Mouse (Mus musculus) heart, embryonic 13.5 days (tissue): ENCODE measurements at regions not wholly inside any gene's neighbourhood (a gene's known extent, or its start where the extent isn't known, plus 50 kb on each side); places are given as distances from the start of the nearest gene placed in this dataset.

ENCODE experiments used
- ATAC-seq: fragments of 200-750 bp; cut with Nextera tagmentation; 2 replicates; pipeline ENCODE4 v1.8.0; 2017; ENCODE audit warnings: moderate TSS enrichment; ENCODE audit not compliant: insufficient number of reproducible peaks, low FRiP score, low TSS enrichment; ENCODE audit errors: extremely low read depth
- H3K27ac ChIP-seq: fragments of 300-500 bp; sonication (generic); replicated peaks from 2 replicates; pipeline ENCODE4 v1.5.1; 2015; ENCODE audit warnings: moderate library complexity, mild to moderate bottlenecking, inconsistent platforms
- H3K27me3 ChIP-seq: fragments of 300-500 bp; sonication (generic); replicated peaks from 2 replicates; pipeline ENCODE4 v1.6.1; 2015; ENCODE audit warnings: mild to moderate bottlenecking, inconsistent platforms
- H3K36me3 ChIP-seq: fragments of 300-500 bp; sonication (generic); 2 replicates; pipeline ENCODE4 v1.6.1; 2015; ENCODE audit warnings: mild to moderate bottlenecking, inconsistent platforms
- H3K4me1 ChIP-seq: fragments of 300-500 bp; sonication (generic); 2 replicates; pipeline ENCODE4 v1.6.1; 2015; ENCODE audit warnings: inconsistent platforms
- H3K4me2 ChIP-seq: fragments of 300-500 bp; sonication (generic); 2 replicates; pipeline ENCODE4 v1.6.1; 2015; ENCODE audit warnings: inconsistent platforms, mild to moderate bottlenecking, moderate library complexity
- H3K4me3 ChIP-seq: fragments of 300-500 bp; sonication (generic); 2 replicates; pipeline ENCODE4 v1.5.1; 2015; ENCODE audit warnings: moderate library complexity, mild to moderate bottlenecking, inconsistent platforms
- H3K9ac ChIP-seq: fragments of 300-500 bp; sonication (generic); 2 replicates; pipeline ENCODE4 v1.6.1; 2015; ENCODE audit warnings: inconsistent platforms, mild to moderate bottlenecking, moderate library complexity
- H3K9me3 ChIP-seq: fragments of 300-500 bp; sonication (generic); 2 replicates; pipeline ENCODE4 v1.6.1; 2016; ENCODE audit warnings: inconsistent platforms
- WGBS: fragments of 180-500 bp; shearing (Covaris S2); methylation state at CpG from one replicate; pipeline ENCODE4 v1.1.7; 2015; ENCODE audit warnings: mixed read lengths; 5-methylcytosine and 5-hydroxymethylcytosine counted together

DNA sequence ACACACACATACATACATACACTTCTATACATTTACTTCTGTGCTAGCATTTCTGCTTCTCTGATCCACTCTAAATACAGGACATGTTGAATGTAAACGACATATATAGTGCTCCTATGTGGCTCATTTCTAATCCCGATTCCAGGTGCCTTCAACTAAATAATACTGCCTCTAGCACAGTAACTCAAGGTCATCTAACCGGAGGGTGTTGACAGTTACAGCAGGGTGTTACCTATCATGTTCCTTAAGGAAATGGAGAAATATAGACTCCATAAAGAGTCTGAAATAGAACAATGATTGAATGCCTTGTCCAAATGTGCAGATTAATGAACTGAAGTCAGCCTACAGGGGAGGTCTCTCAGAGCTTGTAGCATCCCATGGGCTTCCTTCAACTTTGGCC is 307.3 kb upstream of the Apob start:
- Histone ChIP-seq H3K27me3 (no peaks in the 10 kb centered on the region), H3K9ac (no peak overlapping the region), H3K9me3 (no peaks in the 10 kb centered on the region), H3K27ac (no peak overlapping the region), H3K4me1 (no peaks in the 10 kb centered on the region), H3K36me3 (no peaks in the 10 kb centered on the region), H3K4me3 (no peak overlapping the region), H3K4me2 (no peak overlapping the region)
- no peak for ATAC-seq
- WGBS: 59% methylated on average over 3 of the region's 3 CpGs

DNA sequence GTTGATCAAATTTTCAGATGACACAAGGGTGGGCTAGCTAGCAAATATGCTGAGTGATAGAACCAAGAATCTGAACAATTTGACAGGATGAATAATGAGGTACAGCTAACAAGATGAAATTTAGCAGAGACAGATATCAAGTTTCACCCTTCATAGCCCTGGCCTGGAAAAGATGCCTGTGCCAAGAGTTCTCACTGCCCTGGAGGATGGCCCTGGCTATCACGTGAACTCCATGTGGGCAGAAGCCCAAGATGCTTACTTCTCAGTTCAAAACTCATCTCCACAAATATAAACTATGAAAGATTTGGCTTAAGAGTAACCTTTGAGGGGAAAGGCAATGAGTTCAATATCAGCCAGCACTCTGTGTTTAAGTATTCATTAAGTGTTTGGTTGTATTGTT is 306.9 kb upstream of the Apob start:
- ATAC-seq: no peak
- H3K9ac ChIP-seq: no peak overlapping the region
- no peak overlapping the region for H3K4me3 ChIP-seq
- no peak overlapping the region for H3K4me2 ChIP-seq
- no peaks in the 10 kb centered on the region for H3K36me3 ChIP-seq
- H3K4me1 ChIP-seq: no peaks in the 10 kb centered on the region
- H3K9me3 ChIP-seq: no peaks in the 10 kb centered on the region
- H3K27ac ChIP-seq: no peak overlapping the region
- 26% methylated on average over 1 of the region's 1 CpGs for WGBS
- no peaks in the 10 kb centered on the region for H3K27me3 ChIP-seq

DNA sequence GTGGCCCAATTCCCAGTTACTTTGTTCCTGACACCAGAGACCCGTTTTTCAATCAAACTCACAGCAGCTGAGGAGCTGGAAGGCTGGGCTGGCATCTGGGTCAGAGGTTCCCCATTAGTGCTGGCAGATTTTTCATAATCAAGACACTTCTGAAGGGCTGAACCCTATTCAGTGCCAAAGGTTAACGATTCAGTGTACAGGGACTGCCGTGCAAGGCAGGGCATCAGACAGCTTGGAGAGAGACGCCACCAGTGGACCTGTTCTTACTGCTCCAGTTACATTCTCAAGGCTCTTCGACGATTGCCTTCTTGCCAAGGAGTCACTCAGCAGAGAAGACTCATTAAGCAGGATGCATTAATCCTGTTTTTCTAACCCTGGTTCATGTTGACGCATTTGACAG is 285.5 kb upstream of the Apob start:
- Histone ChIP-seq H3K27ac (no peak overlapping the region), H3K27me3 (no peaks in the 10 kb centered on the region), H3K9me3 (no peaks in the 10 kb centered on the region), H3K36me3 (no peaks in the 10 kb centered on the region), H3K4me3 (no peak overlapping the region), H3K9ac (no peak overlapping the region), H3K4me2 (no peak overlapping the region), H3K4me1 (no peaks in the 10 kb centered on the region)
- ATAC-seq: no peak
- WGBS: 65% methylated on average over 7 of the region's 7 CpGs

DNA sequence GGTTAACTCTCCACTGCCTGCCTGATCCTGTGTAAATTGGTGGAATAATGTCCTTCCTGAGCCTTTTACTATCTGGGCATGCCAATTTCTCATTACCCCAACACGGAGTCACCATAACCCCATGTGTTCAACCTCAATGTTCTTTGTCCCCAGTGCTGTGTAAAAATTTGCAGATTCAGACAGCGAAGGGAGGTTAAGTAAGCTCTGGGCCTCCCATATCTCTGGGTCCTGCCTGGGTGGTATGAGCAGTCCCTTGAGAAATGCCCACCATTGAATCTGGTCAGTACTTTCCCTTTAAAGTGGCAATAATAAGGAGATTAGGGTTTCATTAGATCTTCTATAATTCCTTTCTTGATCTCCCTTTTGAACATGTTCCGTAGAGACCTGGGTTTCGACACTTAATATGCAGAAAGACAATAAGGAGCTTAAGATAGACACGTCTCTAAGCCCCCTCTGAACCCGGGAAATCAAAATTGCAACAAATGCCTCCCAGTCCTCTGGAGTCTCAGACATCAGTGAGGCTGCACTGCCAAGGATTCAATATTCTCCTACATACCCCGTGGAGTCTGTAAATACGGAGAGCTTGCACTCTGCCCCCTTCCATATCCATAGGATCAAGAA is 279.0 kb upstream of the Apob start:
- Histone ChIP-seq H3K4me1 (no peaks in the 10 kb centered on the region), H3K36me3 (no peaks in the 10 kb centered on the region)
- 63% methylated on average over 8 of the region's 8 CpGs for WGBS

DNA sequence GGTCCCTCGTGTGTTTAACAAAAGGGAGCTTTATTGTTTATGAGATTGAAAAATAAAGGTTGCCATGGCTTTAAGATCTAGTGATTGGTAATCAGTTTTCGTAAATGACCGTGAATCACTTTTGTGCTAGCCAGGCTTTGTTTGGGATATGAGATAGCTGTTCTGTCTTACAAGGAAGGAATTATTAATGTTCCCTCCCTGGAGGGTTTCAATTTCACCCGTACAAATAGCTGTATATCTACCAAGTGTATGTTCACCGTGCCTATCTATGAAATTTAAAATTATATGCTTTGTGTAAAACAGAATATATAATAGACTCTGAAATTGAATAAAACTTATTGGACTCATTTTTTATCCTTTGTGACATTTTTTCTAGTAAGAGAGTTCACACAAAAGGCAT is 268.3 kb upstream of the Apob start:
- Histone ChIP-seq H3K4me1 (no peaks in the 10 kb centered on the region), H3K27ac (no peak overlapping the region), H3K36me3 (no peaks in the 10 kb centered on the region), H3K27me3 (no peaks in the 10 kb centered on the region), H3K9me3 (no peaks in the 10 kb centered on the region), H3K9ac (no peak overlapping the region), H3K4me2 (no peak overlapping the region), H3K4me3 (no peak overlapping the region)
- no peak for ATAC-seq
- 69% methylated on average over 5 of the region's 5 CpGs for WGBS

More for the DNA sequence above, 279.0 kb upstream of the Apob start:
- Histone ChIP-seq H3K27ac (no peak overlapping the region), H3K4me3 (no peak overlapping the region), H3K9me3 (no peaks in the 10 kb centered on the region), H3K4me2 (no peak overlapping the region), H3K27me3 (no peaks in the 10 kb centered on the region), H3K9ac (no peak overlapping the region)
- no peak for ATAC-seq

DNA sequence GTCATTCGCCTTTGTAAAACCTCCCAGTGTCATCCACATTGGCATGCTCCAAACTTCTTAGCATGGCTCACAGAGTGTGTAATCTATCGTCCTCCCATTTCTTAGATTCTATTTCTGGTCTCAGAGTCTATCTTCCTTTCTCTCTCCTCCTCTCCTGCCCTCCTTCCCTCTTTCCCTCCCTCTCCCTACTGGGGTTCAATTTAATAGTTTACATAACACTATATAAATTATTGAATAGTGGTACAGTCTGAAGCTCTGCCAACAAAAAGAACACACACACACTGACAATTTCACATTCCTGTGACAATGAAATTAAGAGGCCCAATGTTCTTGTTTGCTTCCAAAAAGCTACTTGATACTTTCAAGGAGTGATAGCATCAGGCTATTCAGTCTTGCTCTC is 267.6 kb upstream of the Apob start:
- H3K4me2 ChIP-seq: no peak overlapping the region
- WGBS: 44% methylated on average over 2 of the region's 2 CpGs
- ATAC-seq: no peak
- no peak overlapping the region for H3K4me3 ChIP-seq
- no peaks in the 10 kb centered on the region for H3K27me3 ChIP-seq
- no peak overlapping the region for H3K9ac ChIP-seq
- no peaks in the 10 kb centered on the region for H3K4me1 ChIP-seq
- H3K27ac ChIP-seq: no peak overlapping the region
- no peaks in the 10 kb centered on the region for H3K9me3 ChIP-seq
- H3K36me3 ChIP-seq: no peaks in the 10 kb centered on the region

DNA sequence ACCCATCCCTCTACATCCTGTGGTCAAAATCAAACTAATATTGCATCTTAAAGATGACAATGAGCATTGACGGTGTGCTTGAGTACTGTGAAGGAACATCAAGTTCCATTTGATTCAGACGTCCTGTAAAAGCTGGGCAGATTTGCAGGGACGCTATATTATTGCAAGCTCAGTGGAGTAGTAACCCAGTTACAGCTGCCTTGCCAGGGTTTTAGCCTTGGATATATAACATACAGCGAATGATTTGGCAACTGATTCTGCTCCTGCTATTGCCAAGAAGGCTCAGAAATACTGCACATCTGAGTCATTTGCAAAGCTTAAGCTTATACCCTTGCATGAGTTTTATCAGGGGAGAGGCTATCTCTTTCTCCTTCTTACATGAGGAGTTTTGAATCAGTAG is 262.4 kb upstream of the Apob start:
- no peak overlapping the region for H3K4me2 ChIP-seq
- ATAC-seq: no peak
- no peaks in the 10 kb centered on the region for H3K9me3 ChIP-seq
- H3K27me3 ChIP-seq: no peaks in the 10 kb centered on the region
- no peak overlapping the region for H3K27ac ChIP-seq
- no peaks in the 10 kb centered on the region for H3K36me3 ChIP-seq
- no peak overlapping the region for H3K4me3 ChIP-seq
- 81% methylated on average over 4 of the region's 4 CpGs for WGBS
- no peaks in the 10 kb centered on the region for H3K4me1 ChIP-seq
- H3K9ac ChIP-seq: no peak overlapping the region

DNA sequence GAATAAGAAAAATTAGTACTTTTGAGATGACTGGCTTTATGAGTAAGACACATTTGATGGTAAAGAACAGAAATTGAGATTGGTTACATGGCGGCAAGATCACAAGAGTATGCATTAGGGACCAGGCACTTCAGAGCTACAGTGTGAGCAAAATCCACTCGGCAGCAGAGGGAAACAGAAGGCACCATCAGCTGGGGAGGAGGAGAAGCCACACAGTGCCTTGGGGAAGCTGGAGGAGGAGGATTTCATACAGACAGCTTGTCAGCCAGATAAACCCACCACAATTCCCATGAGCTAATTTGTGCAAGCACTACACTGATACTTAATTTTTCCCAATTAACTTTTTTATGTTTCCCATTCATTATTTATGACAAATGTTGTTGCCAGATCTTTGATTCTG is 258.9 kb upstream of the Apob start:
- no peak for ATAC-seq
- no peaks in the 10 kb centered on the region for H3K4me1 ChIP-seq
- H3K27ac ChIP-seq: no peak overlapping the region
- H3K4me2 ChIP-seq: no peak overlapping the region
- no peak overlapping the region for H3K9ac ChIP-seq
- 70% methylated on average over 2 of the region's 2 CpGs for WGBS
- H3K4me3 ChIP-seq: no peak overlapping the region
- H3K36me3 ChIP-seq: no peaks in the 10 kb centered on the region
- no peaks in the 10 kb centered on the region for H3K9me3 ChIP-seq
- H3K27me3 ChIP-seq: no peaks in the 10 kb centered on the region

DNA sequence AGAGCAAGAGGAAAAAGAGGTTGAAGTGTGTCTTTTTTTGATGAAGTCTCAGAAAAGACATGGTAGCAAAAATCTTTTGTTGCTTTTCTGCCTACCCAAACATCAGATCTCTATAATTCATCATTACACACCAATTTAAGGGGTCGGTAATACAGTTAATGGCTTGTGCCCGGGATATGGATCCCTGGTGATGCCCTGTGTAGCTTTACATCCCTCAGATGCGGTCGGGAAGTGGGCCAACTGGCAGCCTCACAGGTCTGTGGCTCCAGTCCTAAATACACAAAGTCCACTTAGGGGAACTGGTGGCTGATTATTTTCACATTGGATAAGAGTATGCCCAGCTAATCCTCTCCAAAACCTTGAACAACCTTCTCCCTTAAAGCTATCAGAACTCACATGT is 258.4 kb upstream of the Apob start:
- WGBS: 80% methylated on average over 4 of the region's 4 CpGs
- no peak overlapping the region for H3K4me3 ChIP-seq
- H3K9ac ChIP-seq: no peak overlapping the region
- no peak overlapping the region for H3K27ac ChIP-seq
- H3K9me3 ChIP-seq: no peaks in the 10 kb centered on the region
- no peaks in the 10 kb centered on the region for H3K36me3 ChIP-seq
- no peak overlapping the region for H3K4me2 ChIP-seq
- no peaks in the 10 kb centered on the region for H3K4me1 ChIP-seq
- H3K27me3 ChIP-seq: no peaks in the 10 kb centered on the region
- no peak for ATAC-seq

DNA sequence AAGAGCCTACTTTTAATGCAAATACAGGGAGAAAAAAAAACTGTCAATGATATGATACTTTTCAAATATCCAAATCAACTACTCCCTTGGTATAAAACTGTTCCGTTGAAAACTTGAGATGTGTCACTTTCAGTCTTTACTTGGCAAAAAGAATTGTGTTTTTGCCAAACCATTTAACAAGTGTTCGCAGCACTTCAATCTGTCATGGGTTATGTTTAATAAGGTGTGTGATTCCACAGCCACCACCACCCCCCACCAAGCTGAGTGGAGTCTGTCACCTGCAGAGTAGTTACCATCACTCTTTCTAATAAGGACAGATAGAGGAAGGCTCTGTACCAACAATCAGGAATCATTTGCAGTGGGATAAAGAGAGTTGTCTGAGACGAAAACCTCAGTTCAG is 252.5 kb upstream of the Apob start:
- no peak overlapping the region for H3K27ac ChIP-seq
- no peak overlapping the region for H3K4me2 ChIP-seq
- no peak overlapping the region for H3K4me3 ChIP-seq
- H3K27me3 ChIP-seq: no peaks in the 10 kb centered on the region
- H3K9me3 ChIP-seq: no peaks in the 10 kb centered on the region
- no peak overlapping the region for H3K9ac ChIP-seq
- H3K4me1 ChIP-seq: no peaks in the 10 kb centered on the region
- ATAC-seq: no peak
- whole genome bisulfite sequencing: 75% methylated on average over 3 of the region's 3 CpGs
- H3K36me3 ChIP-seq: no peaks in the 10 kb centered on the region

DNA sequence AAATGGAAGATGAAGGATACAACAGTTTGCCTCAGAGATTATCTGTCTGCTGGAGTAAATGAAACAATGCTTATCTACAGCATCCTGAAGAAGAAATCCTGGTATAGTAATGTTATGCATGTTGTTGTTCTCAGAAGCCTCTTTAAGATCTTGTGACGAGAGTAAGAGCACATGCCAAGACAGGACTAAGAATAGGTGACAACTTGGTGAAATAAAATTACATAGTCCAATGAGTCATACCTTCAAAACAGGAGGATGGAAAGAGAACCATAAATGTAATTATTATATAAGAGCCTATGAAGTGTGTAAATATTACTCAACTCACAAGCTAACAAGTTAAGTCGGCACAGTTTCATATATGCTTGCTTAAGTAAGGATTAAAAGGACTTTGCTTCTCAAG is 239.4 kb upstream of the Apob start:
- Histone ChIP-seq H3K27me3 (no peaks in the 10 kb centered on the region), H3K4me2 (no peak overlapping the region), H3K9me3 (no peaks in the 10 kb centered on the region), H3K4me3 (no peak overlapping the region), H3K36me3 (no peaks in the 10 kb centered on the region), H3K27ac (no peak overlapping the region), H3K4me1 (no peaks in the 10 kb centered on the region), H3K9ac (no peak overlapping the region)
- ATAC-seq: no peak
- WGBS: 79% methylated on average over 2 of the region's 2 CpGs

DNA sequence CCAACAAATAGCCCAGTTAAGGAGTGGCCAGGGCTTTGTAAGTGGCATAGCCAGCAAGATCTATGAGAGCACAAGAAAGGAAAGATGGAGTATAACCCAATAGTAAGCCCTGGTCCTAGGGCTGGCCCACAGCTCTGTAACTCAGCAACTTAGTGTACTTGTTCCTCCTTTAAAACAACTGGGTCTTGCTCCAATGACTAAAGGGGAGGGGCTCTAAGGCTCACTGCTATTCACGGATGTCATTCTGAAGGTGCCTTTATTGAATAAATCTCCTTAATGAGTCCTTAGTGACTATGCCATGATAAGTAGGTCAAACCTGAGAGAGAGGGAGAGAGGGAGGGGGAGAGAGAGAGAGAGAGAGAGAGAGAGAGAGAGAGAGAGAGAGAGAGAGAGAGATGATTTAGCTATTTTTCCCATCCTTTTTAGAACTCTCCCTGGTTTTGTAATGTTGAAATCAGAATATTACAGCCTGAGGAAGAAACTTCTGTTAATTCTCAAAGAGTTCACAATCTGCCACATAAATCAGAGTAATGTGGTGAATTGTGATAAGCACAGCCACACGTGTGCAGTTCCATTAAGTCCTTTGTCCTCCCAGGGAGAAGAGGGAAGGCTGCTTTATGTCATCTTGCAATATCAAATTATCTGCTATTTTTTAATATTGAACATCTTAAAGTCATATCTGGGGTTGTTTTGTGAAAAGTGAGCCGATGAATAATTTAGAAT is 238.7 kb upstream of the Apob start:
- H3K36me3 ChIP-seq: no peaks in the 10 kb centered on the region
- no peak for ATAC-seq
- 59% methylated on average over 3 of the region's 3 CpGs for WGBS
- H3K9ac ChIP-seq: no peak overlapping the region
- H3K27ac ChIP-seq: no peak overlapping the region
- no peak overlapping the region for H3K4me3 ChIP-seq
- H3K9me3 ChIP-seq: no peaks in the 10 kb centered on the region
- no peak overlapping the region for H3K4me2 ChIP-seq
- H3K27me3 ChIP-seq: no peaks in the 10 kb centered on the region
- H3K4me1 ChIP-seq: no peaks in the 10 kb centered on the region
